29 mouse cellular contexts compared by ENCODE assay signal in genomic region chr13:59052188-59052587, GRCm38 (mm10).
DNase-seq lines count a peak whose midpoint lies in the region; ATAC-seq lines count a peak whose summit lies in the region.
"Had no signal": no experiment of that assay in that cellular context is flagged by ENCODE, and none has a peak within 500 bp of the region (broad histone marks: within the 10 kb centered on the region; RNA-seq: fewer than 3 reads in every experiment).

No protein-coding gene starts in this region.

- DNase-seq in frontal cortex, postnatal 10 days (ENCODE audit: low spot score in 2 of 2) = no peak
- no peak for DNase-seq in midbrain, embryonic 14.5 days
- DNase-seq in neural tube, embryonic 10.5 days (ENCODE audit: extremely low spot score, low spot score) = no peak
- DNase-seq: adrenal gland, adult 8-10 months; adrenal gland, postnatal 14 days; adrenal gland, postnatal 36 days; B cell, adult 2 months; cerebellum, adult 11 months; cerebellum, adult 18-20 months; cerebellum, adult 8-10 months; cerebellum, adult 9-11 months; cerebellum, postnatal 14 days; cerebellum, postnatal 36 days; embryo, embryonic 11 days had no signal

- 76% methylated on average over 4 of the region's 4 CpGs for WGBS in midbrain, embryonic 15.5 days
- WGBS in midbrain, embryonic 14.5 days = 80% methylated on average over 4 of the region's 4 CpGs
- WGBS in neural tube, embryonic 15.5 days = 84% methylated on average over 4 of the region's 4 CpGs

- H3K27ac ChIP-seq in midbrain, embryonic 15.5 days = 0 out of 2 replicates have a peak overlapping the region, but pooled peaks have one; percentile 20
- H3K27ac ChIP-seq in midbrain, embryonic 14.5 days (replicated peaks; ENCODE audit: low read depth, low read length) = no peak overlapping the region
- 0 out of 2 replicates have a peak overlapping the region, but pooled peaks have one; percentile 23 for H3K27ac ChIP-seq in neural tube, embryonic 15.5 days (replicated peaks)
- H3K27ac ChIP-seq: embryonic facial prominence, embryonic 13.5 days; embryonic facial prominence, embryonic 15.5 days; forebrain, embryonic 10.5 days; forebrain, embryonic 12.5 days had no signal

- H3K9me3 ChIP-seq in midbrain, embryonic 15.5 days = no peaks in the 10 kb centered on the region
- no peaks in the 10 kb centered on the region for H3K9me3 ChIP-seq in midbrain, embryonic 14.5 days (ENCODE audit: control insufficient read depth, low read length)
- H3K9me3 ChIP-seq in neural tube, embryonic 15.5 days (replicated peaks) = no peaks in the 10 kb centered on the region
- H3K9me3 ChIP-seq: embryonic facial prominence, embryonic 13.5 days; embryonic facial prominence, embryonic 15.5 days; forebrain, embryonic 10.5 days; forebrain, embryonic 12.5 days had no signal

- no peaks in the 10 kb centered on the region for H3K27me3 ChIP-seq in midbrain, embryonic 15.5 days (replicated peaks)
- H3K27me3 ChIP-seq in midbrain, embryonic 14.5 days (ENCODE audit: control insufficient read depth, insufficient read depth, low read length) = no peaks in the 10 kb centered on the region
- no peaks in the 10 kb centered on the region for H3K27me3 ChIP-seq in neural tube, embryonic 15.5 days (replicated peaks)
- H3K27me3 ChIP-seq: CH12.LX; embryonic facial prominence, embryonic 13.5 days; embryonic facial prominence, embryonic 15.5 days; forebrain, embryonic 12.5 days; Patski had no signal

- no peaks in the 10 kb centered on the region for H3K36me3 ChIP-seq in midbrain, embryonic 15.5 days (replicated peaks)
- 0 out of 2 replicates have a peak, but pooled peaks cover 3% of the 10 kb centered on the region for H3K36me3 ChIP-seq in midbrain, embryonic 14.5 days (ENCODE audit: control insufficient read depth, insufficient read depth, low read length)
- H3K36me3 ChIP-seq in neural tube, embryonic 15.5 days = peaks cover 3% of the 10 kb centered on the region; the same call in 1 of the 2 replicates
- H3K36me3 ChIP-seq: embryonic facial prominence, embryonic 13.5 days; embryonic facial prominence, embryonic 15.5 days; forebrain, embryonic 10.5 days; forebrain, embryonic 12.5 days; G1E had no signal

- H3K4me3 ChIP-seq in midbrain, embryonic 15.5 days = no peak overlapping the region
- no peak overlapping the region for H3K4me3 ChIP-seq in midbrain, embryonic 14.5 days (replicated peaks; ENCODE audit: low read depth, low read length)
- no peak overlapping the region for H3K4me3 ChIP-seq in neural tube, embryonic 15.5 days (replicated peaks)
- H3K4me3 ChIP-seq: embryonic facial prominence, embryonic 13.5 days; embryonic facial prominence, embryonic 15.5 days; erythroblast, embryonic 14.5 days; forebrain, embryonic 10.5 days; forebrain, embryonic 12.5 days had no signal

- H3K9ac ChIP-seq in midbrain, embryonic 15.5 days = no peak overlapping the region
- H3K9ac ChIP-seq in midbrain, embryonic 14.5 days (replicated peaks; ENCODE audit: low read length) = no peak overlapping the region
- H3K9ac ChIP-seq in neural tube, embryonic 15.5 days (replicated peaks) = no peak overlapping the region
- H3K9ac ChIP-seq: embryonic facial prominence, embryonic 13.5 days; embryonic facial prominence, embryonic 15.5 days; forebrain, embryonic 12.5 days had no signal

- H3K4me2 ChIP-seq in midbrain, embryonic 15.5 days = no peak overlapping the region
- H3K4me2 ChIP-seq in midbrain, embryonic 14.5 days (ENCODE audit: low read length) = no peak overlapping the region
- no peak overlapping the region for H3K4me2 ChIP-seq in neural tube, embryonic 15.5 days
- H3K4me2 ChIP-seq: embryonic facial prominence, embryonic 13.5 days; embryonic facial prominence, embryonic 15.5 days; forebrain, embryonic 12.5 days had no signal

- H3K4me1 ChIP-seq in midbrain, embryonic 15.5 days = no peaks in the 10 kb centered on the region
- H3K4me1 ChIP-seq in midbrain, embryonic 14.5 days (ENCODE audit: control insufficient read depth, insufficient read depth, low read length) = no peaks in the 10 kb centered on the region
- no peaks in the 10 kb centered on the region for H3K4me1 ChIP-seq in neural tube, embryonic 15.5 days
- H3K4me1 ChIP-seq: embryonic facial prominence, embryonic 13.5 days; embryonic facial prominence, embryonic 15.5 days; forebrain, embryonic 10.5 days; forebrain, embryonic 12.5 days had no signal

- ATAC-seq in frontal cortex, adult (ENCODE audit: low TSS enrichment) = peak; percentile 79
- no peak for ATAC-seq in midbrain, embryonic 15.5 days (replicated peaks)
- no peak for ATAC-seq in midbrain, embryonic 14.5 days (ENCODE audit: low FRiP score, low TSS enrichment)
- ATAC-seq in neural tube, embryonic 15.5 days (ENCODE audit: low FRiP score) = no peak
- ATAC-seq: activated CD4-positive, CD25-positive, alpha-beta regulatory T cell, adult 4 months; CD4-positive, CD25-positive, alpha-beta regulatory T cell, adult 4 months; forebrain, embryonic 14.5 days; forebrain, embryonic 16.5 days; Patski had no signal
